Comparison of ENCODE assay signal across 7 mouse cellular contexts in genomic region chr1:87829621-87830211, GRCm38 (mm10). TPM values are rescaled to one million over a fixed set of nuclear protein-coding genes. Genes with fewer than 3 reads are reported as not detected.
DNase-seq lines count a peak whose midpoint lies in the region; ATAC-seq and TF ChIP-seq lines count a peak whose summit lies in the region.

No protein-coding gene starts in this region.

- no peak for TF ChIP-seq EP300 in heart, postnatal 0 days (IDR thresholded peaks at IDR 0.05; ENCODE audit: low read depth)

- DNase-seq in lung, embryonic 14.5 days, result peak; percentile 54
- no peak for DNase-seq in lung, adult 2 months
- no peak for DNase-seq in heart, postnatal 0 days (ENCODE audit: low spot score)
- DNase-seq in thymus, adult 18-20 months, result peak; percentile 49 to 66
- DNase-seq in cerebellum, adult 9-10 months, result no peak

- peak; percentile 60 for ATAC-seq in lung, embryonic 14.5 days (ENCODE audit: insufficient read depth)
- peak; percentile 41 for ATAC-seq in heart, postnatal 0 days (ENCODE audit: insufficient read depth, low read depth)
- no peak for ATAC-seq in midbrain, embryonic 15.5 days (replicated peaks)

- no peaks in the 10 kb centered on the region for H3K9me3 ChIP-seq in lung, embryonic 14.5 days (ENCODE audit: low read depth, low read length)
- no peaks in the 10 kb centered on the region for H3K9me3 ChIP-seq in heart, postnatal 0 days (replicated peaks; ENCODE audit: control insufficient read depth, low read length)
- H3K9me3 ChIP-seq in midbrain, embryonic 15.5 days, result no peaks in the 10 kb centered on the region

- H3K27ac ChIP-seq in lung, embryonic 14.5 days (ENCODE audit: low read depth), result no peak overlapping the region
- peak overlapping the region; percentile 90 for H3K27ac ChIP-seq in bone marrow macrophage, adult 2 months (ENCODE audit: insufficient read depth, low read depth, low read length)
- peak overlapping the region; percentile 65; the same call in 1 of the 2 replicates for H3K27ac ChIP-seq in heart, postnatal 0 days (ENCODE audit: low read depth)
- H3K27ac ChIP-seq in midbrain, embryonic 15.5 days, result no peak overlapping the region

- no peak overlapping the region for H3K4me3 ChIP-seq in lung, embryonic 14.5 days (ENCODE audit: low read depth, low read length)
- no peak overlapping the region for H3K4me3 ChIP-seq in lung, adult 2 months (replicated peaks; ENCODE audit: extremely low read depth, low read depth, low read length)
- H3K4me3 ChIP-seq in bone marrow macrophage, adult 2 months (ENCODE audit: insufficient read depth, low read length), result no peak overlapping the region
- H3K4me3 ChIP-seq in heart, postnatal 0 days (ENCODE audit: low read depth, low read length), result no peak overlapping the region
- no peak overlapping the region for H3K4me3 ChIP-seq in midbrain, embryonic 15.5 days

- no peaks in the 10 kb centered on the region for H3K36me3 ChIP-seq in lung, embryonic 14.5 days (ENCODE audit: insufficient read depth)
- no peaks in the 10 kb centered on the region for H3K36me3 ChIP-seq in heart, postnatal 0 days (replicated peaks; ENCODE audit: control insufficient read depth, insufficient read depth, low read length)
- no peaks in the 10 kb centered on the region for H3K36me3 ChIP-seq in midbrain, embryonic 15.5 days (replicated peaks)

- TF ChIP-seq CTCF in lung, embryonic 14.5 days (IDR thresholded peaks at IDR 0.05; ENCODE audit: low read depth), result no peak
- TF ChIP-seq CTCF in lung, adult 2 months (IDR thresholded peaks at IDR 0.05; ENCODE audit: insufficient read depth, low read length), result no peak
- no peak for TF ChIP-seq CTCF in bone marrow macrophage, adult 2 months (IDR thresholded peaks at IDR 0.05; ENCODE audit: low read depth, low read length)
- TF ChIP-seq CTCF in heart, postnatal 0 days (IDR thresholded peaks at IDR 0.05; ENCODE audit: low read depth), result no peak

- no peak for TF ChIP-seq POLR2A in lung, adult 2 months (IDR thresholded peaks at IDR 0.05; ENCODE audit: borderline replicate concordance, extremely low read depth, low read depth, low read length)
- no peak for TF ChIP-seq POLR2A in bone marrow macrophage, adult 2 months (IDR thresholded peaks at IDR 0.05; ENCODE audit: borderline replicate concordance, low read depth, low read length)

- 49% methylated on average over 6 of the region's 6 CpGs for WGBS in lung, embryonic 14.5 days
- 36% methylated on average over 6 of the region's 6 CpGs for WGBS in lung, adult 2 months
- WGBS in heart, postnatal 0 days, result 49% methylated on average over 6 of the region's 6 CpGs
- WGBS in midbrain, embryonic 15.5 days, result 63% methylated on average over 6 of the region's 6 CpGs

- no peak overlapping the region for H3K9ac ChIP-seq in lung, embryonic 14.5 days
- H3K9ac ChIP-seq in heart, postnatal 0 days (replicated peaks; ENCODE audit: low read depth, low read length), result no peak overlapping the region
- no peak overlapping the region for H3K9ac ChIP-seq in midbrain, embryonic 15.5 days

- H3K27me3 ChIP-seq in lung, embryonic 14.5 days (ENCODE audit: insufficient read depth, low read length), result no peaks in the 10 kb centered on the region
- no peaks in the 10 kb centered on the region for H3K27me3 ChIP-seq in heart, postnatal 0 days (ENCODE audit: control insufficient read depth, insufficient read depth, low read length)
- H3K27me3 ChIP-seq in midbrain, embryonic 15.5 days (replicated peaks), result no peaks in the 10 kb centered on the region

- no peak overlapping the region for H3K4me2 ChIP-seq in lung, embryonic 14.5 days
- no peak overlapping the region for H3K4me2 ChIP-seq in heart, postnatal 0 days (ENCODE audit: low read depth, low read length)
- H3K4me2 ChIP-seq in midbrain, embryonic 15.5 days, result no peak overlapping the region

- H3K4me1 ChIP-seq in lung, embryonic 14.5 days (ENCODE audit: insufficient read depth), result no peaks in the 10 kb centered on the region
- no peaks in the 10 kb centered on the region for H3K4me1 ChIP-seq in lung, adult 2 months (ENCODE audit: control insufficient read depth, insufficient read depth, low read length)
- peaks cover 29% of the 10 kb centered on the region for H3K4me1 ChIP-seq in bone marrow macrophage, adult 2 months (ENCODE audit: control insufficient read depth, insufficient read depth, low read length)
- peaks cover 6% of the 10 kb centered on the region; the same call in 1 of the 2 replicates for H3K4me1 ChIP-seq in heart, postnatal 0 days (ENCODE audit: control insufficient read depth, insufficient read depth)
- no peaks in the 10 kb centered on the region for H3K4me1 ChIP-seq in midbrain, embryonic 15.5 days

RNA-seq across cellular contexts. Expression of gene Dgkd, which starts 23.4 kb away (rescaled TPM):
- polyA plus RNA-seq in lung, embryonic 14.5 days (2014; fragmentation: Nextera tagmentation; extraction: Ambion mirVana), result 32.8 and 36.1 TPM in 2 replicates
- polyA plus RNA-seq in lung, adult 2 months (2012; rRNA removed), result 28.5 and 36.9 TPM in 2 replicates
- 91.0 and 100 TPM in 2 replicates for polyA plus RNA-seq in bone marrow macrophage, adult 2 months (2012; ENCODE audit: insufficient read depth, insufficient read length, missing spikeins)
- 37.3 and 40.5 TPM in 2 replicates for total RNA-seq in heart, postnatal 0 days (2014; rRNA removed; ENCODE audit: low replicate concordance)
- polyA plus RNA-seq in heart, postnatal 0 days (2015; fragmentation: Nextera tagmentation; extraction: Ambion mirVana), result 12.4 and 14.1 TPM in 2 replicates
- 49.6 and 52.8 TPM in 2 replicates for polyA plus RNA-seq in midbrain, embryonic 15.5 days (2015; fragmentation: Nextera tagmentation; extraction: Ambion mirVana)

RNA-seq across cellular contexts. Expression of gene Sag, which starts 26.2 kb away (rescaled TPM):
- 1.9 and 2.0 TPM in 2 replicates for polyA plus RNA-seq in lung, embryonic 14.5 days (2014; fragmentation: Nextera tagmentation; extraction: Ambion mirVana)
- polyA plus RNA-seq in lung, adult 2 months (2012; rRNA removed), result 0.38 and 0.86 TPM in 2 replicates
- 0.93 and 1.2 TPM in 2 replicates for polyA plus RNA-seq in bone marrow macrophage, adult 2 months (2012; ENCODE audit: insufficient read depth, insufficient read length, missing spikeins)
- 0.11 TPM in 1 of 2 replicates, not detected in the other for total RNA-seq in heart, postnatal 0 days (2014; rRNA removed; ENCODE audit: low replicate concordance)
- 0.31 and 0.40 TPM in 2 replicates for polyA plus RNA-seq in heart, postnatal 0 days (2015; fragmentation: Nextera tagmentation; extraction: Ambion mirVana)
- 2.7 and 3.0 TPM in 2 replicates for polyA plus RNA-seq in midbrain, embryonic 15.5 days (2015; fragmentation: Nextera tagmentation; extraction: Ambion mirVana)

Comparison
In these comparisons a context has a peak if more than half of its experiments do, and no peak if none do; other contexts are left out.
1. DNase-seq: peak in lung, embryonic 14.5 days (single experiment) and thymus, adult 18-20 months (2 of 2); none in lung, adult 2 months (single experiment), heart, postnatal 0 days (single experiment) and cerebellum, adult 9-10 months (single experiment).
2. H3K27ac ChIP-seq: peak in bone marrow macrophage, adult 2 months (single experiment) and heart, postnatal 0 days (single experiment); none in lung, embryonic 14.5 days (single experiment) and midbrain, embryonic 15.5 days (single experiment).